Mouse (Mus musculus): Measurements from ENCODE around the gene Tmem274. TPM values are rescaled to one million over a fixed set of nuclear protein-coding genes. Genes with fewer than 3 reads are reported as not detected.
A peak's percentile ranks its signal among the peaks of the same experiment; 100 is the strongest.

Gene Tmem274
- polyA plus RNA-seq, 1 experiment from 2014 or later = not detected

- peak overlapping the region; percentile 89 for H3K4me3 ChIP-seq (ENCODE audit: low read depth, low read length)
- ATAC-seq (replicated peaks; ENCODE audit: insufficient number of reproducible peaks, low FRiP score, low TSS enrichment, low read depth) (peak; percentile 47), DNase-seq (ENCODE audit: low spot score) (no peak)
- H3K27ac ChIP-seq (replicated peaks; ENCODE audit: low read depth, low read length) = peak overlapping the region; percentile 47
- peak overlapping the region; percentile 91 for H3K4me2 ChIP-seq (ENCODE audit: low read depth, low read length)
- H3K27me3 ChIP-seq (ENCODE audit: control insufficient read depth, insufficient read depth, low read length) = no peaks in the 10 kb centered on the region
- WGBS = 3% methylated on average over 49 of the region's 52 CpGs
- H3K9ac ChIP-seq (replicated peaks; ENCODE audit: low read length) = peak overlapping the region; percentile 88
- H3K4me1 ChIP-seq (ENCODE audit: control insufficient read depth, insufficient read depth, low read length) = no peaks in the 10 kb centered on the region; the same call in 1 of the 2 replicates
- H3K36me3 ChIP-seq (replicated peaks; ENCODE audit: control insufficient read depth, insufficient read depth, low read depth, low read length) = no peaks in the 10 kb centered on the region
- no peaks in the 10 kb centered on the region for H3K9me3 ChIP-seq (replicated peaks; ENCODE audit: control insufficient read depth, low read length)
Measured at GRCm38 (mm10) chr4:149518351-149519220, 41.4 kb downstream of the Tmem274 start.

GRCm38 (mm10) chr4:149521258-149521657 lies 44.1 kb downstream of the Tmem274 start:
- no peak overlapping the region for H3K4me2 ChIP-seq (ENCODE audit: low read depth, low read length)
- H3K27me3 ChIP-seq (ENCODE audit: control insufficient read depth, insufficient read depth, low read length) = no peaks in the 10 kb centered on the region
- DNase-seq (ENCODE audit: low spot score) (no peak), ATAC-seq (replicated peaks; ENCODE audit: insufficient number of reproducible peaks, low FRiP score, low TSS enrichment, low read depth) (no peak)
- WGBS = 69% methylated on average over 10 of the region's 10 CpGs
- H3K9ac ChIP-seq (replicated peaks; ENCODE audit: low read length) = no peak overlapping the region
- H3K4me3 ChIP-seq (ENCODE audit: low read depth, low read length) = no peak overlapping the region
- H3K9me3 ChIP-seq (replicated peaks; ENCODE audit: control insufficient read depth, low read length) = no peaks in the 10 kb centered on the region
- H3K36me3 ChIP-seq (replicated peaks; ENCODE audit: control insufficient read depth, insufficient read depth, low read depth, low read length) = no peaks in the 10 kb centered on the region
- no peak overlapping the region for H3K27ac ChIP-seq (replicated peaks; ENCODE audit: low read depth, low read length)
- H3K4me1 ChIP-seq (ENCODE audit: control insufficient read depth, insufficient read depth, low read length) = peaks cover 7% of the 10 kb centered on the region

- no peak for DNase-seq (ENCODE audit: low spot score)
- peaks cover 8% of the 10 kb centered on the region for H3K4me1 ChIP-seq (ENCODE audit: control insufficient read depth, insufficient read depth, low read length)
- H3K27ac ChIP-seq (replicated peaks; ENCODE audit: low read depth, low read length) = no peak overlapping the region
- H3K9ac ChIP-seq (replicated peaks; ENCODE audit: low read length) = no peak overlapping the region
- ATAC-seq (replicated peaks; ENCODE audit: insufficient number of reproducible peaks, low FRiP score, low TSS enrichment, low read depth) = no peak
- WGBS = 59% methylated on average over 6 of the region's 6 CpGs
- no peaks in the 10 kb centered on the region for H3K27me3 ChIP-seq (ENCODE audit: control insufficient read depth, insufficient read depth, low read length)
- no peaks in the 10 kb centered on the region for H3K9me3 ChIP-seq (replicated peaks; ENCODE audit: control insufficient read depth, low read length)
- no peaks in the 10 kb centered on the region for H3K36me3 ChIP-seq (replicated peaks; ENCODE audit: control insufficient read depth, insufficient read depth, low read depth, low read length)
- no peak overlapping the region for H3K4me3 ChIP-seq (ENCODE audit: low read depth, low read length)
- H3K4me2 ChIP-seq (ENCODE audit: low read depth, low read length) = no peak overlapping the region
Measured at GRCm38 (mm10) chr4:149523961-149524360, 46.8 kb downstream of the Tmem274 start.

GRCm38 (mm10) chr4:149525170-149525569 lies 48.0 kb downstream of the Tmem274 start:
- no peak for ATAC-seq (replicated peaks; ENCODE audit: insufficient number of reproducible peaks, low FRiP score, low TSS enrichment, low read depth)
- H3K9ac ChIP-seq (replicated peaks; ENCODE audit: low read length) = no peak overlapping the region
- no peaks in the 10 kb centered on the region for H3K36me3 ChIP-seq (replicated peaks; ENCODE audit: control insufficient read depth, insufficient read depth, low read depth, low read length)
- H3K4me1 ChIP-seq (ENCODE audit: control insufficient read depth, insufficient read depth, low read length) = peaks cover 8% of the 10 kb centered on the region
- no peak overlapping the region for H3K4me2 ChIP-seq (ENCODE audit: low read depth, low read length)
- 77% methylated on average over 4 of the region's 4 CpGs for WGBS
- H3K27ac ChIP-seq (replicated peaks; ENCODE audit: low read depth, low read length) = no peak overlapping the region
- no peak for DNase-seq (ENCODE audit: low spot score)
- H3K4me3 ChIP-seq (ENCODE audit: low read depth, low read length) = no peak overlapping the region
- no peaks in the 10 kb centered on the region for H3K27me3 ChIP-seq (ENCODE audit: control insufficient read depth, insufficient read depth, low read length)
- H3K9me3 ChIP-seq (replicated peaks; ENCODE audit: control insufficient read depth, low read length) = no peaks in the 10 kb centered on the region

GRCm38 (mm10) chr4:149525811-149526210 lies 48.6 kb downstream of the Tmem274 start:
- no peaks in the 10 kb centered on the region for H3K9me3 ChIP-seq (replicated peaks; ENCODE audit: control insufficient read depth, low read length)
- H3K27ac ChIP-seq (replicated peaks; ENCODE audit: low read depth, low read length) = no peak overlapping the region
- ATAC-seq (replicated peaks; ENCODE audit: insufficient number of reproducible peaks, low FRiP score, low TSS enrichment, low read depth) (no peak), DNase-seq (ENCODE audit: low spot score) (no peak)
- H3K4me1 ChIP-seq (ENCODE audit: control insufficient read depth, insufficient read depth, low read length) = peaks cover 8% of the 10 kb centered on the region
- H3K36me3 ChIP-seq (replicated peaks; ENCODE audit: control insufficient read depth, insufficient read depth, low read depth, low read length) = no peaks in the 10 kb centered on the region
- H3K9ac ChIP-seq (replicated peaks; ENCODE audit: low read length) = peak overlapping the region; percentile 25; the same call in 1 of the 2 replicates
- no peaks in the 10 kb centered on the region for H3K27me3 ChIP-seq (ENCODE audit: control insufficient read depth, insufficient read depth, low read length)
- WGBS = 72% methylated on average over 6 of the region's 6 CpGs
- H3K4me3 ChIP-seq (ENCODE audit: low read depth, low read length) = no peak overlapping the region
- H3K4me2 ChIP-seq (ENCODE audit: low read depth, low read length) = no peak overlapping the region

GRCm38 (mm10) chr4:149526330-149526729 lies 49.2 kb downstream of the Tmem274 start:
- peaks cover 8% of the 10 kb centered on the region for H3K4me1 ChIP-seq (ENCODE audit: control insufficient read depth, insufficient read depth, low read length)
- H3K36me3 ChIP-seq (replicated peaks; ENCODE audit: control insufficient read depth, insufficient read depth, low read depth, low read length) = no peaks in the 10 kb centered on the region
- H3K27me3 ChIP-seq (ENCODE audit: control insufficient read depth, insufficient read depth, low read length) = no peaks in the 10 kb centered on the region
- no peak overlapping the region for H3K4me3 ChIP-seq (ENCODE audit: low read depth, low read length)
- H3K4me2 ChIP-seq (ENCODE audit: low read depth, low read length) = no peak overlapping the region
- peak; percentile 24; the same call in 1 of the 2 replicates for ATAC-seq (replicated peaks; ENCODE audit: insufficient number of reproducible peaks, low FRiP score, low TSS enrichment, low read depth)
- 41% methylated on average over 7 of the region's 7 CpGs for WGBS
- H3K9me3 ChIP-seq (replicated peaks; ENCODE audit: control insufficient read depth, low read length) = no peaks in the 10 kb centered on the region
- H3K27ac ChIP-seq (replicated peaks; ENCODE audit: low read depth, low read length) = no peak overlapping the region
- H3K9ac ChIP-seq (replicated peaks; ENCODE audit: low read length) = no peak overlapping the region
- peak; percentile 29 for DNase-seq (ENCODE audit: low spot score)

GRCm38 (mm10) chr4:149527621-149528354 lies 50.6 kb downstream of the Tmem274 start:
- 81% methylated on average over 15 of the region's 15 CpGs for WGBS
- H3K27ac ChIP-seq (replicated peaks; ENCODE audit: low read depth, low read length) = no peak overlapping the region
- H3K4me1 ChIP-seq (ENCODE audit: control insufficient read depth, insufficient read depth, low read length) = peaks cover 8% of the 10 kb centered on the region; the same call in 1 of the 2 replicates
- no peak overlapping the region for H3K9ac ChIP-seq (replicated peaks; ENCODE audit: low read length)
- no peak overlapping the region for H3K4me3 ChIP-seq (ENCODE audit: low read depth, low read length)
- no peak overlapping the region for H3K4me2 ChIP-seq (ENCODE audit: low read depth, low read length)
- H3K27me3 ChIP-seq (ENCODE audit: control insufficient read depth, insufficient read depth, low read length) = no peaks in the 10 kb centered on the region
- DNase-seq (ENCODE audit: low spot score) = no peak
- no peaks in the 10 kb centered on the region for H3K36me3 ChIP-seq (replicated peaks; ENCODE audit: control insufficient read depth, insufficient read depth, low read depth, low read length)
- ATAC-seq (replicated peaks; ENCODE audit: insufficient number of reproducible peaks, low FRiP score, low TSS enrichment, low read depth) = no peak
- no peaks in the 10 kb centered on the region for H3K9me3 ChIP-seq (replicated peaks; ENCODE audit: control insufficient read depth, low read length)

- Histone ChIP-seq H3K27ac (replicated peaks; ENCODE audit: low read depth, low read length) (no peak overlapping the region), H3K4me3 (ENCODE audit: low read depth, low read length) (no peak overlapping the region), H3K4me2 (ENCODE audit: low read depth, low read length) (no peak overlapping the region), H3K4me1 (ENCODE audit: control insufficient read depth, insufficient read depth, low read length) (peaks cover 8% of the 10 kb centered on the region; the same call in 1 of the 2 replicates), H3K9ac (replicated peaks; ENCODE audit: low read length) (no peak overlapping the region), H3K9me3 (replicated peaks; ENCODE audit: control insufficient read depth, low read length) (no peaks in the 10 kb centered on the region), H3K36me3 (replicated peaks; ENCODE audit: control insufficient read depth, insufficient read depth, low read depth, low read length) (no peaks in the 10 kb centered on the region), H3K27me3 (ENCODE audit: control insufficient read depth, insufficient read depth, low read length) (no peaks in the 10 kb centered on the region)
- no peak for ATAC-seq (replicated peaks; ENCODE audit: insufficient number of reproducible peaks, low FRiP score, low TSS enrichment, low read depth)
- WGBS = 41% methylated on average over 6 of the region's 6 CpGs
- DNase-seq (ENCODE audit: low spot score) = no peak
Measured at GRCm38 (mm10) chr4:149529691-149530090, 52.5 kb downstream of the Tmem274 start.

Measured in embryonic facial prominence, embryonic 11.5 days (tissue).